Mouse (Mus musculus): Measurements from ENCODE around the gene B3gnt9. TPM values are rescaled to one million over a fixed set of nuclear protein-coding genes. Genes with fewer than 3 reads are reported as not detected.

B3gnt9 gene
- polyA plus RNA-seq, 1 experiment = 1.0 TPM

GRCm38 (mm10) chr8:105231503-105232320 is 23.2 kb downstream of the B3gnt9 start:
- TF ChIP-seq GATA1 (IDR thresholded peaks at IDR 0.05; ENCODE audit: low read length) (no peak), TAL1 (IDR thresholded peaks at IDR 0.05; ENCODE audit: low read length) (no peak)
- H3K36me3 ChIP-seq (ENCODE audit: control insufficient read depth) = peaks cover 85% of the 10 kb centered on the region
- no peaks in the 10 kb centered on the region for H3K9me3 ChIP-seq (ENCODE audit: control insufficient read depth, low read length)
- H3K27me3 ChIP-seq (ENCODE audit: control insufficient read depth) = no peaks in the 10 kb centered on the region
- no peak overlapping the region for H3K4me3 ChIP-seq (replicated peaks)
- H3K4me1 ChIP-seq (ENCODE audit: control insufficient read depth) = peaks cover 60% of the 10 kb centered on the region

GRCm38 (mm10) chr8:105225917-105226316 is 29.0 kb downstream of the B3gnt9 start:
- H3K9me3 ChIP-seq (ENCODE audit: control insufficient read depth, low read length) = no peaks in the 10 kb centered on the region
- H3K4me1 ChIP-seq (ENCODE audit: control insufficient read depth) = peaks cover 46% of the 10 kb centered on the region
- H3K36me3 ChIP-seq (ENCODE audit: control insufficient read depth) = peaks cover 35% of the 10 kb centered on the region
- peak overlapping the region; percentile 67 for H3K4me3 ChIP-seq (replicated peaks)
- TF ChIP-seq TAL1 (IDR thresholded peaks at IDR 0.05; ENCODE audit: low read length) (no peak), GATA1 (IDR thresholded peaks at IDR 0.05; ENCODE audit: low read length) (no peak)
- no peaks in the 10 kb centered on the region for H3K27me3 ChIP-seq (ENCODE audit: control insufficient read depth)

GRCm38 (mm10) chr8:105225272-105225593 is 29.7 kb downstream of the B3gnt9 start:
- H3K36me3 ChIP-seq (ENCODE audit: control insufficient read depth) = peaks cover 30% of the 10 kb centered on the region
- TF ChIP-seq TAL1 (IDR thresholded peaks at IDR 0.05; ENCODE audit: low read length) (no peak), GATA1 (IDR thresholded peaks at IDR 0.05; ENCODE audit: low read length) (no peak)
- H3K4me3 ChIP-seq (replicated peaks) = peak overlapping the region; percentile 67
- H3K27me3 ChIP-seq (ENCODE audit: control insufficient read depth) = no peaks in the 10 kb centered on the region
- H3K4me1 ChIP-seq (ENCODE audit: control insufficient read depth) = peaks cover 41% of the 10 kb centered on the region
- H3K9me3 ChIP-seq (ENCODE audit: control insufficient read depth, low read length) = no peaks in the 10 kb centered on the region

- TF ChIP-seq GATA1 (IDR thresholded peaks at IDR 0.05; ENCODE audit: low read length) (no peak), TAL1 (IDR thresholded peaks at IDR 0.05; ENCODE audit: low read length) (no peak)
- peak within 1 kb of the TSS; percentile 67 for H3K4me3 ChIP-seq (replicated peaks)
- H3K27me3 ChIP-seq (ENCODE audit: control insufficient read depth) = no peaks in the 10 kb centered on the region
- H3K9me3 ChIP-seq (ENCODE audit: control insufficient read depth, low read length) = no peaks in the 10 kb centered on the region
- H3K36me3 ChIP-seq (ENCODE audit: control insufficient read depth) = peaks cover 24% of the 10 kb centered on the region
- peaks cover 36% of the 10 kb centered on the region for H3K4me1 ChIP-seq (ENCODE audit: control insufficient read depth)
Observed at GRCm38 (mm10) chr8:105224413-105225271, 30.3 kb downstream of the B3gnt9 start, which contains the start of gene D230025D16Rik. TSS of gene D230025D16Rik (plus strand) at chr8:105225145.

- TF ChIP-seq GATA1 (IDR thresholded peaks at IDR 0.05; ENCODE audit: low read length) (no peak), TAL1 (IDR thresholded peaks at IDR 0.05; ENCODE audit: low read length) (no peak)
- no peak overlapping the region for H3K4me3 ChIP-seq (replicated peaks)
Observed at GRCm38 (mm10) chr8:105223850-105224249, 31.1 kb downstream of the B3gnt9 start.

GRCm38 (mm10) chr8:105217926-105218522 is 36.9 kb downstream of the B3gnt9 start:
- no peaks in the 10 kb centered on the region for H3K4me1 ChIP-seq (ENCODE audit: control insufficient read depth)
- no peak for TF ChIP-seq TAL1 (IDR thresholded peaks at IDR 0.05; ENCODE audit: low read length)
- TF ChIP-seq GATA1 (IDR thresholded peaks at IDR 0.05; ENCODE audit: low read length) = no peak

More at GRCm38 (mm10) chr8:105223850-105224249, 31.1 kb downstream of the B3gnt9 start:
- peaks cover 35% of the 10 kb centered on the region for H3K4me1 ChIP-seq (ENCODE audit: control insufficient read depth)
- no peaks in the 10 kb centered on the region for H3K27me3 ChIP-seq (ENCODE audit: control insufficient read depth)
- no peaks in the 10 kb centered on the region for H3K9me3 ChIP-seq (ENCODE audit: control insufficient read depth, low read length)
- H3K36me3 ChIP-seq (ENCODE audit: control insufficient read depth) = peaks cover 16% of the 10 kb centered on the region

GRCm38 (mm10) chr8:105214104-105214503 is 40.8 kb downstream of the B3gnt9 start:
- H3K4me3 ChIP-seq (replicated peaks) = no peak overlapping the region
- no peak for TF ChIP-seq GATA1 (IDR thresholded peaks at IDR 0.05; ENCODE audit: low read length)
- no peak for TF ChIP-seq TAL1 (IDR thresholded peaks at IDR 0.05; ENCODE audit: low read length)
- peaks cover 7% of the 10 kb centered on the region for H3K4me1 ChIP-seq (ENCODE audit: control insufficient read depth)
- H3K9me3 ChIP-seq (ENCODE audit: control insufficient read depth, low read length) = no peaks in the 10 kb centered on the region
- H3K36me3 ChIP-seq (ENCODE audit: control insufficient read depth) = no peaks in the 10 kb centered on the region; the same call in 1 of the 2 replicates
- H3K27me3 ChIP-seq (ENCODE audit: control insufficient read depth) = no peaks in the 10 kb centered on the region

More at GRCm38 (mm10) chr8:105217926-105218522, 36.9 kb downstream of the B3gnt9 start:
- Histone ChIP-seq H3K36me3 (ENCODE audit: control insufficient read depth) (no peaks in the 10 kb centered on the region; the same call in 1 of the 2 replicates), H3K4me3 (replicated peaks) (no peak overlapping the region), H3K27me3 (ENCODE audit: control insufficient read depth) (no peaks in the 10 kb centered on the region), H3K9me3 (ENCODE audit: control insufficient read depth, low read length) (no peaks in the 10 kb centered on the region)

- Histone ChIP-seq H3K36me3 (ENCODE audit: control insufficient read depth) (no peaks in the 10 kb centered on the region), H3K4me1 (ENCODE audit: control insufficient read depth) (peaks cover 9% of the 10 kb centered on the region), H3K9me3 (ENCODE audit: control insufficient read depth, low read length) (no peaks in the 10 kb centered on the region), H3K4me3 (replicated peaks) (no peak overlapping the region), H3K27me3 (ENCODE audit: control insufficient read depth) (no peaks in the 10 kb centered on the region)
- no peak for TF ChIP-seq GATA1 (IDR thresholded peaks at IDR 0.05; ENCODE audit: low read length)
- TF ChIP-seq TAL1 (IDR thresholded peaks at IDR 0.05; ENCODE audit: low read length) = no peak
Observed at GRCm38 (mm10) chr8:105209153-105210110, 45.5 kb downstream of the B3gnt9 start.

Data from erythroblast, embryonic 14.5 days (primary cell).